In genomic region chr9:63632924-63633323, GRCm38 (mm10) we compare ENCODE assay signal across 10 mouse cellular contexts. TPM values are rescaled to one million over a fixed set of nuclear protein-coding genes. Genes with fewer than 3 reads are reported as not detected.
DNase-seq lines count a peak whose midpoint lies in the region; ATAC-seq and TF ChIP-seq lines count a peak whose summit lies in the region.
"Had no signal": no experiment of that assay in that cellular context is flagged by ENCODE, and none has a peak within 500 bp of the region (broad histone marks: within the 10 kb centered on the region; RNA-seq: fewer than 3 reads in every experiment).

No protein-coding gene starts in this region.

- no peak for TF ChIP-seq CTCF in hindbrain, postnatal 0 days (IDR thresholded peaks at IDR 0.05; ENCODE audit: low read depth)
- no peak for TF ChIP-seq CTCF in brain, embryonic 14.5 days (IDR thresholded peaks at IDR 0.05; ENCODE audit: borderline replicate concordance, extremely low read depth, insufficient read depth, insufficient read length)
- no peak for TF ChIP-seq CTCF in kidney, adult 2 months (conservative IDR thresholded peaks at IDR 0.05; ENCODE audit: insufficient read depth, insufficient read length, low read depth, low read length)

- H3K36me3 ChIP-seq in hindbrain, postnatal 0 days (ENCODE audit: insufficient read depth, low read length) = peaks cover 17% of the 10 kb centered on the region
- peaks cover 14% of the 10 kb centered on the region for H3K36me3 ChIP-seq in hindbrain, embryonic 16.5 days (ENCODE audit: control insufficient read depth, insufficient read depth, low read length)
- H3K36me3 ChIP-seq in midbrain, embryonic 12.5 days = peaks cover 30% of the 10 kb centered on the region
- H3K36me3 ChIP-seq in kidney, adult 2 months (ENCODE audit: control insufficient read depth, insufficient read depth, low read length) = no peaks in the 10 kb centered on the region

- DNase-seq in hindbrain, postnatal 0 days (ENCODE audit: low spot score) = no peak
- peak; percentile 60 for DNase-seq in brain, embryonic 14.5 days (ENCODE audit: low read depth)
- peak; percentile 70 to 74 for DNase-seq in layer of hippocampus, adult 8-10 months (ENCODE audit: low spot score in 2 of 2)
- no peak for DNase-seq in kidney, adult 2 months
- DNase-seq in gastrocnemius, adult 8-10 months (ENCODE audit: low spot score in 2 of 2) = no peak
- DNase-seq in ovary, postnatal 36 days (ENCODE audit: low spot score) = no peak
- DNase-seq: cerebellum, postnatal 36 days had no signal

- 0 out of 2 replicates have a peak, but pooled peaks have one; percentile 53 for ATAC-seq in hindbrain, postnatal 0 days
- no peak for ATAC-seq in hindbrain, embryonic 16.5 days
- ATAC-seq in midbrain, embryonic 12.5 days (ENCODE audit: low FRiP score, low read depth) = 0 out of 2 replicates have a peak, but pooled peaks have one; percentile 44

- no peaks in the 10 kb centered on the region for H3K4me1 ChIP-seq in hindbrain, postnatal 0 days (ENCODE audit: insufficient read depth, low read length)
- no peaks in the 10 kb centered on the region for H3K4me1 ChIP-seq in hindbrain, embryonic 16.5 days (ENCODE audit: control insufficient read depth, insufficient read depth, low read depth, low read length)
- peaks cover 13% of the 10 kb centered on the region for H3K4me1 ChIP-seq in midbrain, embryonic 12.5 days
- H3K4me1 ChIP-seq in kidney, adult 2 months (ENCODE audit: control insufficient read depth, insufficient read depth, low read length) = no peaks in the 10 kb centered on the region

- TF ChIP-seq POLR2A in brain, embryonic 14.5 days (IDR thresholded peaks at IDR 0.05; ENCODE audit: borderline replicate concordance, extremely low read depth, insufficient read depth, insufficient read length, poor library complexity, severe bottlenecking) = no peak
- TF ChIP-seq POLR2A in kidney, adult 2 months (IDR thresholded peaks at IDR 0.05; ENCODE audit: low read depth, low read length) = no peak

- no peaks in the 10 kb centered on the region for H3K27me3 ChIP-seq in hindbrain, postnatal 0 days (ENCODE audit: insufficient read depth, low read length)
- H3K27me3 ChIP-seq in hindbrain, embryonic 16.5 days (replicated peaks; ENCODE audit: control insufficient read depth, insufficient read depth, low read length) = no peaks in the 10 kb centered on the region
- no peaks in the 10 kb centered on the region for H3K27me3 ChIP-seq in midbrain, embryonic 12.5 days
- no peaks in the 10 kb centered on the region for H3K27me3 ChIP-seq in kidney, adult 2 months (replicated peaks; ENCODE audit: control insufficient read depth, insufficient read depth, low read length)

- no peak overlapping the region for H3K27ac ChIP-seq in hindbrain, postnatal 0 days
- no peak overlapping the region for H3K27ac ChIP-seq in hindbrain, embryonic 16.5 days (ENCODE audit: low read depth, low read length)
- 0 out of 2 replicates have a peak overlapping the region, but pooled peaks have one; percentile 1 for H3K27ac ChIP-seq in midbrain, embryonic 12.5 days (replicated peaks)
- H3K27ac ChIP-seq in kidney, adult 2 months (ENCODE audit: insufficient read depth, low read depth, low read length) = no peak overlapping the region

- no peak overlapping the region for H3K4me3 ChIP-seq in hindbrain, postnatal 0 days (ENCODE audit: low read length)
- H3K4me3 ChIP-seq in hindbrain, embryonic 16.5 days (ENCODE audit: low read length) = no peak overlapping the region
- H3K4me3 ChIP-seq in midbrain, embryonic 12.5 days = no peak overlapping the region
- no peak overlapping the region for H3K4me3 ChIP-seq in kidney, adult 2 months (ENCODE audit: insufficient read depth, low read depth, low read length)

- no peak overlapping the region for H3K4me2 ChIP-seq in hindbrain, postnatal 0 days (ENCODE audit: low read depth, low read length)
- no peak overlapping the region for H3K4me2 ChIP-seq in hindbrain, embryonic 16.5 days (ENCODE audit: low read length)
- no peak overlapping the region; the same call in 1 of the 2 replicates for H3K4me2 ChIP-seq in midbrain, embryonic 12.5 days (replicated peaks)

- no peaks in the 10 kb centered on the region for H3K9me3 ChIP-seq in hindbrain, postnatal 0 days (ENCODE audit: low read length)
- no peaks in the 10 kb centered on the region for H3K9me3 ChIP-seq in hindbrain, embryonic 16.5 days (ENCODE audit: control insufficient read depth, low read length)
- no peaks in the 10 kb centered on the region for H3K9me3 ChIP-seq in midbrain, embryonic 12.5 days

- no peak overlapping the region for H3K9ac ChIP-seq in hindbrain, postnatal 0 days (replicated peaks; ENCODE audit: low read length)
- H3K9ac ChIP-seq in hindbrain, embryonic 16.5 days (ENCODE audit: low read depth, low read length) = no peak overlapping the region
- no peak overlapping the region for H3K9ac ChIP-seq in midbrain, embryonic 12.5 days (replicated peaks)

- WGBS in hindbrain, postnatal 0 days = 32% methylated on average over 11 of the region's 11 CpGs
- WGBS in hindbrain, embryonic 16.5 days = 31% methylated on average over 11 of the region's 11 CpGs
- 28% methylated on average over 11 of the region's 11 CpGs for WGBS in midbrain, embryonic 12.5 days
- 89% methylated on average over 11 of the region's 11 CpGs for WGBS in kidney, adult 2 months

RNA-seq across cellular contexts. Expression of gene Aagab, which starts 30.5 kb away (rescaled TPM):
- 30.9 and 37.0 TPM in 2 replicates for total RNA-seq in hindbrain, postnatal 0 days (2014; rRNA removed)
- 51.9 and 55.2 TPM in 2 replicates for polyA plus RNA-seq in hindbrain, postnatal 0 days (2015; fragmentation: Nextera tagmentation; extraction: Ambion mirVana)
- polyA plus RNA-seq in hindbrain, embryonic 16.5 days (2015; fragmentation: Nextera tagmentation; extraction: Ambion mirVana) = 63.4 and 66.0 TPM in 2 replicates
- 24.9 and 27.9 TPM in 2 replicates for polyA plus RNA-seq in brain, embryonic 14.5 days (2012; rRNA removed)
- total RNA-seq in layer of hippocampus, adult 8-10 months (2022) = 10 to 100 TPM; 50.0 to 62.6 (median 61.7) TPM
- polyA plus RNA-seq in midbrain, embryonic 12.5 days (2016; fragmentation: Nextera tagmentation; extraction: Ambion mirVana) = 56.5 and 57.3 TPM in 2 replicates
- polyA plus RNA-seq in kidney, adult 2 months (2012; rRNA removed) = 15.7 and 18.3 TPM in 2 replicates
- total RNA-seq in gastrocnemius, adult 8-10 months (2022) = 10 to 100 TPM in 3 of 4 experiments, 1 to 10 TPM in 1; 9.9 to 13.6 (median 12.9) TPM

RNA-seq across cellular contexts. Expression of gene Iqch, which starts 30.6 kb away (rescaled TPM):
- total RNA-seq in hindbrain, postnatal 0 days (2014; rRNA removed) = 0.26 TPM in 1 of 2 replicates, not detected in the other
- 0.18 TPM in 2 replicates for polyA plus RNA-seq in hindbrain, postnatal 0 days (2015; fragmentation: Nextera tagmentation; extraction: Ambion mirVana)
- 0.14 and 0.16 TPM in 2 replicates for polyA plus RNA-seq in hindbrain, embryonic 16.5 days (2015; fragmentation: Nextera tagmentation; extraction: Ambion mirVana)
- 0.04 and 0.11 TPM in 2 replicates for polyA plus RNA-seq in brain, embryonic 14.5 days (2012; rRNA removed)
- total RNA-seq in layer of hippocampus, adult 8-10 months (2022) = under 1 TPM in 1 of 4 experiments, not detected in 3; 0.18 TPM
- not detected in 2 replicates for polyA plus RNA-seq in midbrain, embryonic 12.5 days (2016; fragmentation: Nextera tagmentation; extraction: Ambion mirVana)
- 0.04 and 0.06 TPM in 2 replicates for polyA plus RNA-seq in kidney, adult 2 months (2012; rRNA removed)
- not detected for total RNA-seq in gastrocnemius, adult 8-10 months (2022)
- polyA plus RNA-seq: heart, embryonic 14.5 days had no signal

Comparison
In these comparisons a context has a peak if more than half of its experiments do, and no peak if none do; other contexts are left out.
1. DNase-seq: peak in brain, embryonic 14.5 days (single experiment) and layer of hippocampus, adult 8-10 months (2 of 2); none in hindbrain, postnatal 0 days (single experiment), kidney, adult 2 months (single experiment), gastrocnemius, adult 8-10 months (0 of 2) and ovary, postnatal 36 days (single experiment).